Mouse (Mus musculus) left cerebral cortex, postnatal 14 days (tissue): Measurements from ENCODE around the gene 2010109A12Rik. TPM values are rescaled to one million over a fixed set of nuclear protein-coding genes. Genes with fewer than 3 reads are reported as not detected.

ENCODE experiments used
- DNase-seq, 2 experiments: peaks; one replicate each; pipeline ENCODE4 v3.0.0; 2021 to 2022; ENCODE audit warnings: low spot score in 2 of 2, mixed read lengths in 1 of 2
- intact Hi-C: fragments of 180-260 bp; cut with DNase I; formaldehyde crosslinking; loops from one replicate; pipeline ENCODE4 v1.15.1; 2025
- total RNA-seq, 2 experiments: library from RNA; stranded (reverse); gene quantifications; 2 replicates each; pipeline ENCODE4 v1.2.3; 2021

The 2010109A12Rik gene
- total RNA-seq, 2 experiments from 2014 or later, result 0.42 to 1.4 TPM

- DNase-seq, result no peak
- intact Hi-C loops, result no loop called here
Observed at GRCm38 (mm10) chr5:93221661-93222060, 15.3 kb downstream of the 2010109A12Rik start.

GRCm38 (mm10) chr5:93224549-93224948 lies 18.2 kb downstream of the 2010109A12Rik start:
- intact Hi-C loops, result no loop called here
- no peak for DNase-seq

GRCm38 (mm10) chr5:93227157-93227556 lies 20.8 kb downstream of the 2010109A12Rik start:
- no peak for DNase-seq
- intact Hi-C loops, result no loop called here

- DNase-seq, result no peak
- intact Hi-C loops, result no loop called here
Observed at GRCm38 (mm10) chr5:93229527-93229926, 23.2 kb downstream of the 2010109A12Rik start.

- intact Hi-C loops, result no loop called here
- DNase-seq, result no peak
Observed at GRCm38 (mm10) chr5:93231721-93232120, 25.4 kb downstream of the 2010109A12Rik start.

- DNase-seq, result no peak
- intact Hi-C loops, result no loop called here
Observed at GRCm38 (mm10) chr5:93232838-93233237, 26.5 kb downstream of the 2010109A12Rik start.

- intact Hi-C loops, result no loop called here
- DNase-seq, result peak in 1 of 2 experiments; percentile 15
Observed at GRCm38 (mm10) chr5:93234130-93234529, 27.8 kb downstream of the 2010109A12Rik start.

GRCm38 (mm10) chr5:93234605-93235004 lies 28.3 kb downstream of the 2010109A12Rik start:
- no peak for DNase-seq
- intact Hi-C loops, result no loop called here

- intact Hi-C loops, result no loop called here
Observed at GRCm38 (mm10) chr5:93235888-93236287, 29.6 kb downstream of the 2010109A12Rik start.

GRCm38 (mm10) chr5:93236541-93236940 lies 30.2 kb downstream of the 2010109A12Rik start:
- DNase-seq, result no peak
- intact Hi-C loops, result no loop called here

More at GRCm38 (mm10) chr5:93235888-93236287, 29.6 kb downstream of the 2010109A12Rik start:
- DNase-seq, result no peak

- intact Hi-C loops, result no loop called here
- no peak for DNase-seq
Observed at GRCm38 (mm10) chr5:93239590-93240544, 33.5 kb downstream of the 2010109A12Rik start.

GRCm38 (mm10) chr5:93245280-93245679 lies 39.0 kb downstream of the 2010109A12Rik start:
- DNase-seq, result no peak
- intact Hi-C loops, result no loop called here

- no peak for DNase-seq
- intact Hi-C loops, result no loop called here
Observed at GRCm38 (mm10) chr5:93249940-93250578, 43.7 kb downstream of the 2010109A12Rik start.

GRCm38 (mm10) chr5:93251001-93251760 lies 44.9 kb downstream of the 2010109A12Rik start:
- intact Hi-C loops, result no loop called here
- DNase-seq, result no peak

GRCm38 (mm10) chr5:93255759-93256265 lies 49.5 kb downstream of the 2010109A12Rik start:
- no peak for DNase-seq
- intact Hi-C loops, result no loop called here

GRCm38 (mm10) chr5:93256820-93257405 lies 50.6 kb downstream of the 2010109A12Rik start:
- DNase-seq, result no peak
- intact Hi-C loops, result no loop called here

GRCm38 (mm10) chr5:93259349-93259748 lies 53.0 kb downstream of the 2010109A12Rik start:
- DNase-seq, result no peak
- intact Hi-C loops, result no loop called here

- no peak for DNase-seq
- intact Hi-C loops, result no loop called here
Observed at GRCm38 (mm10) chr5:93260983-93261382, 54.7 kb downstream of the 2010109A12Rik start.

- peak in 1 of 2 experiments; percentile 16 for DNase-seq
- intact Hi-C loops, result no loop called here
Observed at GRCm38 (mm10) chr5:93262751-93263150, 56.4 kb downstream of the 2010109A12Rik start.
